Mouse (Mus musculus): ENCODE data around the gene Rilpl1.

DNA sequence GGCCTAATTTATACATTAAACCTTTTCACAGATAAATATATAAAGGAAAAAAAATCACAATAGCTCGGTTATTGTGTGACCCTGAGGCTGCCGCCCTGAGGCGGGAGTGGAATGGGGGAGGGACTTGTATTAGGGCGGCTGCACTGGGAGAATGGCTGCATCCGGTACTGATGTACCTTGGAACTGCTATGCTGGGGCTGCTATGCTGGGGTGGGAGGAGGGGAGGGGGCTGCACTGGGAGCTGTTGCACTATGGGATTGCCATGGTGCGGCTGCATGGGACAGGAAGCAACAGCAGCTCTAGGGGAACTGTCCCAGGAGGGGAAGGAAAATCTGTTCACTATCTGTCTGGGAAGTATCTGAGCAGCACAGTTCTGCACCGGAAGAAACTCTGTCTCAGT is 1.3 kb upstream of the Rilpl1 start:
- TF ChIP-seq CTCF (IDR thresholded peaks at IDR 0.05; ENCODE audit: insufficient read depth, low read depth, low read length): no peak
- no peak for TF ChIP-seq POLR2A (IDR thresholded peaks at IDR 0.05; ENCODE audit: insufficient read depth, low read depth, low read length)

Data from olfactory bulb, adult 2 months (tissue).